28 mouse cellular contexts compared by ENCODE assay signal in genomic region chr9:21039779-21040178, GRCm38 (mm10). TPM values are rescaled to one million over a fixed set of nuclear protein-coding genes. Genes with fewer than 3 reads are reported as not detected.
DNase-seq lines count a peak whose midpoint lies in the region; ATAC-seq and TF ChIP-seq lines count a peak whose summit lies in the region.
"Had no signal": no experiment of that assay in that cellular context is flagged by ENCODE, and none has a peak within 500 bp of the region (broad histone marks: within the 10 kb centered on the region; RNA-seq: fewer than 3 reads in every experiment).

No protein-coding gene starts in this region.

- peaks cover 0 to 40% of the 10 kb centered on the region in 2 experiments; a peak in 2 of 4 replicates for H3K36me3 ChIP-seq in MEL (ENCODE audit: control insufficient read depth in 1 of 2, insufficient read depth in 2 of 2, low read length in 2 of 2)
- no peaks in the 10 kb centered on the region for H3K36me3 ChIP-seq in liver, embryonic 16.5 days (ENCODE audit: control insufficient read depth, insufficient read depth)
- H3K36me3 ChIP-seq in forebrain, embryonic 14.5 days (ENCODE audit: control insufficient read depth, insufficient read depth, low read length), result no peaks in the 10 kb centered on the region
- H3K36me3 ChIP-seq: embryonic facial prominence, embryonic 13.5 days; forebrain, embryonic 15.5 days; heart, embryonic 10.5 days; hindbrain, embryonic 15.5 days; intestine, embryonic 15.5 days; limb, embryonic 12.5 days; neural tube, embryonic 12.5 days had no signal

- peaks cover 28 to 45% of the 10 kb centered on the region in 2 experiments for H3K4me1 ChIP-seq in MEL (ENCODE audit: control insufficient read depth in 1 of 2, insufficient read depth in 2 of 2, low read length in 2 of 2)
- H3K4me1 ChIP-seq in liver, embryonic 16.5 days (ENCODE audit: control insufficient read depth, low read depth, low read length), result peaks cover 17% of the 10 kb centered on the region
- no peaks in the 10 kb centered on the region for H3K4me1 ChIP-seq in forebrain, embryonic 14.5 days (ENCODE audit: control insufficient read depth, insufficient read depth, low read length)

- H3K27me3 ChIP-seq in MEL (ENCODE audit: control insufficient read depth in 1 of 2, insufficient read depth in 2 of 2, low read length in 2 of 2), result no peaks in the 10 kb centered on the region
- H3K27me3 ChIP-seq in liver, embryonic 16.5 days (ENCODE audit: control insufficient read depth, insufficient read depth, low read depth, low read length), result peaks cover 41% of the 10 kb centered on the region
- peaks cover 57% of the 10 kb centered on the region for H3K27me3 ChIP-seq in forebrain, embryonic 14.5 days (replicated peaks; ENCODE audit: control insufficient read depth, insufficient read depth, low read length)

- peak overlapping the region; percentile 73 for H3K27ac ChIP-seq in MEL (ENCODE audit: control insufficient read depth, low read depth, low read length)
- H3K27ac ChIP-seq in liver, embryonic 16.5 days (ENCODE audit: low read length), result 0 out of 2 replicates have a peak overlapping the region, but pooled peaks have one; percentile 56
- no peak overlapping the region for H3K27ac ChIP-seq in forebrain, embryonic 14.5 days (ENCODE audit: low read depth, low read length)
- H3K27ac ChIP-seq: embryonic facial prominence, embryonic 13.5 days; forebrain, embryonic 15.5 days; heart, embryonic 10.5 days; hindbrain, embryonic 15.5 days; intestine, embryonic 15.5 days; limb, embryonic 12.5 days; neural tube, embryonic 12.5 days had no signal

- no peak for TF ChIP-seq RAD21 in MEL (IDR thresholded peaks at IDR 0.05; ENCODE audit: low read depth, low read length)

- peak in 1 of 2 experiments; percentile 65; a peak in 2 of 4 replicates for TF ChIP-seq POLR2A in MEL (IDR thresholded peaks at IDR 0.05; ENCODE audit: control insufficient read depth in 1 of 2, insufficient read depth in 1 of 2, low read depth in 1 of 2, low read length in 2 of 2, poor library complexity in 1 of 2)

- WGBS in liver, embryonic 16.5 days (ENCODE audit: insufficient replicate concordance), result 36% methylated on average over 3 of the region's 3 CpGs
- WGBS in forebrain, embryonic 14.5 days, result 70% methylated on average over 3 of the region's 3 CpGs

- ATAC-seq in liver, embryonic 16.5 days (ENCODE audit: low read depth), result peak; percentile 85
- no peak for ATAC-seq in forebrain, embryonic 14.5 days
- ATAC-seq: forebrain, embryonic 15.5 days; intestine, embryonic 15.5 days had no signal

- H3K9me3 ChIP-seq in MEL (replicated peaks; ENCODE audit: insufficient read depth, low read length), result no peaks in the 10 kb centered on the region
- no peaks in the 10 kb centered on the region for H3K9me3 ChIP-seq in liver, embryonic 16.5 days (replicated peaks; ENCODE audit: control insufficient read depth, low read length)
- no peaks in the 10 kb centered on the region; the same call in 1 of the 2 replicates for H3K9me3 ChIP-seq in forebrain, embryonic 14.5 days (replicated peaks; ENCODE audit: control insufficient read depth, low read length)
- H3K9me3 ChIP-seq: forebrain, embryonic 15.5 days; heart, embryonic 10.5 days; hindbrain, embryonic 15.5 days; intestine, embryonic 15.5 days had no signal

- no peak overlapping the region for H3K4me3 ChIP-seq in MEL (ENCODE audit: control insufficient read depth in 1 of 2, insufficient read depth in 1 of 2, low read depth in 2 of 2, low read length in 2 of 2)
- no peak overlapping the region for H3K4me3 ChIP-seq in liver, embryonic 16.5 days (ENCODE audit: low read depth, low read length)
- H3K4me3 ChIP-seq in forebrain, embryonic 14.5 days (ENCODE audit: low read depth, low read length), result no peak overlapping the region
- H3K4me3 ChIP-seq: embryonic facial prominence, embryonic 13.5 days; forebrain, embryonic 15.5 days; heart, embryonic 10.5 days; hindbrain, embryonic 15.5 days; intestine, embryonic 15.5 days; limb, embryonic 12.5 days; neural tube, embryonic 12.5 days had no signal

- TF ChIP-seq CTCF in MEL (IDR thresholded peaks at IDR 0.05 in 2 of 3, conservative IDR thresholded peaks at IDR 0.05 in 1 of 3; ENCODE audit: control insufficient read depth in 1 of 3, insufficient read depth in 1 of 3, low read depth in 2 of 3, low read length in 3 of 3, poor library complexity in 1 of 3, severe bottlenecking in 1 of 3), result no peak

- peak overlapping the region; percentile 7; the same call in 1 of the 2 replicates for H3K4me2 ChIP-seq in liver, embryonic 16.5 days (ENCODE audit: low read depth, low read length)
- no peak overlapping the region for H3K4me2 ChIP-seq in forebrain, embryonic 14.5 days (ENCODE audit: low read length)
- H3K4me2 ChIP-seq: embryonic facial prominence, embryonic 13.5 days; forebrain, embryonic 15.5 days; hindbrain, embryonic 15.5 days; intestine, embryonic 15.5 days; limb, embryonic 12.5 days; neural tube, embryonic 12.5 days had no signal

- H3K79me2 ChIP-seq in MEL (ENCODE audit: control insufficient read depth, insufficient read depth, low read length, poor library complexity), result no peaks in the 10 kb centered on the region

- DNase-seq in 416B (ENCODE audit: low read depth) (peak; percentile 19), MEL (ENCODE audit: low read depth, low spot score) (peak; percentile 98), liver (peak; percentile 51)
- no peak for DNase-seq in thymus, postnatal 10 days (ENCODE audit: low spot score in 2 of 2)
- DNase-seq in forebrain, embryonic 14.5 days (ENCODE audit: low spot score), result no peak
- DNase-seq in cerebellum, adult 11-12 months, result no peak
- DNase-seq: adrenal gland, postnatal 14 days; cerebellum, adult 11 months; cerebellum, postnatal 14 days; embryo, embryonic 11 days; gastrocnemius, postnatal 36 days; kidney, adult 8-10 months; kidney, postnatal 10 days; lung, adult 2 months; lung, postnatal 14 days; midbrain, embryonic 14.5 days; thymus, adult 18-20 months; thymus, postnatal 4 days had no signal

- peak overlapping the region; percentile 23 for H3K9ac ChIP-seq in MEL (ENCODE audit: control insufficient read depth, low read depth, low read length, poor library complexity, severe bottlenecking)
- no peak overlapping the region for H3K9ac ChIP-seq in liver, embryonic 16.5 days (ENCODE audit: low read depth, low read length)
- no peak overlapping the region for H3K9ac ChIP-seq in forebrain, embryonic 14.5 days (ENCODE audit: low read length)
- H3K9ac ChIP-seq: embryonic facial prominence, embryonic 13.5 days; forebrain, embryonic 15.5 days; hindbrain, embryonic 15.5 days; intestine, embryonic 15.5 days; limb, embryonic 12.5 days; neural tube, embryonic 12.5 days had no signal

- no peak for TF ChIP-seq EP300 in MEL (IDR thresholded peaks at IDR 0.05; ENCODE audit: low read depth in 1 of 2, low read length in 2 of 2)

TF ChIP-seq in MEL, 35 proteins besides CTCF, POLR2A, EP300 and RAD21:
- TF ChIP-seq TBP (IDR thresholded peaks at IDR 0.05; ENCODE audit: low read depth, low read length) (peak; percentile 88), GATA1 (IDR thresholded peaks at IDR 0.05; ENCODE audit: low read depth, low read length) (peak; percentile 99), TAL1 (IDR thresholded peaks at IDR 0.05; ENCODE audit: low read length) (peak; percentile 99), CHD2 (IDR thresholded peaks at IDR 0.05; ENCODE audit: low read length) (no peak)
TF ChIP-seq in MEL: peak in this region for 3.

RNA-seq across cellular contexts. Expression of gene Icam5, which starts 7.9 kb away (rescaled TPM):
- total RNA-seq in MEL (2012; rRNA removed), result 4.8 TPM in 2 replicates
- polyA plus RNA-seq in MEL (2012; ENCODE audit: insufficient read depth in 1 of 2, insufficient read length in 2 of 2, low read depth in 1 of 2, low replicate concordance in 2 of 2, missing spikeins in 1 of 2), result 1 to 10 TPM in 1 of 2 experiments, not detected in 1; 9.5 TPM
- 0.26 and 0.30 TPM in 2 replicates for polyA plus RNA-seq in liver, embryonic 16.5 days (2015; fragmentation: Nextera tagmentation; extraction: Ambion mirVana)
- polyA plus RNA-seq in forebrain, embryonic 14.5 days (2014; fragmentation: Nextera tagmentation; extraction: Ambion mirVana), result 0.63 and 1.0 TPM in 2 replicates
- total RNA-seq: gastrocnemius, postnatal 36 days; hematopoietic stem cell, adult 5-6 weeks; megakaryocyte, adult 5-6 weeks had no signal
- polyA plus RNA-seq: limb, embryonic 12.5 days had no signal

RNA-seq across cellular contexts. Expression of gene Icam4, which starts 10.6 kb away (rescaled TPM):
- 259 and 260 TPM in 2 replicates for total RNA-seq in MEL (2012; rRNA removed)
- polyA plus RNA-seq in MEL (2012; ENCODE audit: insufficient read depth in 1 of 2, insufficient read length in 2 of 2, low read depth in 1 of 2, low replicate concordance in 2 of 2, missing spikeins in 1 of 2), result 100 to 1,000 TPM; 193 to 268 TPM
- polyA plus RNA-seq in liver, embryonic 16.5 days (2015; fragmentation: Nextera tagmentation; extraction: Ambion mirVana), result 172 and 184 TPM in 2 replicates
- not detected in 2 replicates for polyA plus RNA-seq in forebrain, embryonic 14.5 days (2014; fragmentation: Nextera tagmentation; extraction: Ambion mirVana)
- polyA plus RNA-seq: hindbrain, embryonic 15.5 days; midbrain, embryonic 14.5 days had no signal

RNA-seq across cellular contexts. Expression of gene Icam1, which starts 24.0 kb away (rescaled TPM):
- 24.4 and 26.0 TPM in 2 replicates for total RNA-seq in MEL (2012; rRNA removed)
- polyA plus RNA-seq in MEL (2012; ENCODE audit: insufficient read depth in 1 of 2, insufficient read length in 2 of 2, low read depth in 1 of 2, low replicate concordance in 2 of 2, missing spikeins in 1 of 2), result 10 to 100 TPM in 1 of 2 experiments, not detected in 1; 31.0 TPM
- 10.6 and 11.9 TPM in 2 replicates for polyA plus RNA-seq in liver, embryonic 16.5 days (2015; fragmentation: Nextera tagmentation; extraction: Ambion mirVana)
- 2.6 and 3.5 TPM in 2 replicates for polyA plus RNA-seq in forebrain, embryonic 14.5 days (2014; fragmentation: Nextera tagmentation; extraction: Ambion mirVana)

RNA-seq across cellular contexts. Expression of gene Zglp1, which starts 27.1 kb away (rescaled TPM):
- total RNA-seq in MEL (2012; rRNA removed), result 1.1 and 1.5 TPM in 2 replicates
- 1 to 10 TPM in 1 of 2 experiments, not detected in 1; 8.0 TPM for polyA plus RNA-seq in MEL (2012; ENCODE audit: insufficient read depth in 1 of 2, insufficient read length in 2 of 2, low read depth in 1 of 2, low replicate concordance in 2 of 2, missing spikeins in 1 of 2)
- polyA plus RNA-seq in liver, embryonic 16.5 days (2015; fragmentation: Nextera tagmentation; extraction: Ambion mirVana), result 0.43 TPM in 1 of 2 replicates, not detected in the other
- polyA plus RNA-seq in forebrain, embryonic 14.5 days (2014; fragmentation: Nextera tagmentation; extraction: Ambion mirVana), result 1.3 and 1.8 TPM in 2 replicates
- total RNA-seq: adrenal gland, postnatal 14 days; gastrocnemius, postnatal 36 days; hematopoietic stem cell, adult 5-6 weeks; megakaryocyte, adult 5-6 weeks had no signal
- polyA plus RNA-seq: embryonic facial prominence, embryonic 13.5 days; lung, adult 2 months had no signal

RNA-seq across cellular contexts. Expression of gene Gm49373, which starts 33.1 kb away (rescaled TPM):
- 4.6 and 6.4 TPM in 2 replicates for total RNA-seq in MEL (2012; rRNA removed)
- polyA plus RNA-seq in MEL (2012; ENCODE audit: insufficient read depth in 1 of 2, insufficient read length in 2 of 2, low read depth in 1 of 2, low replicate concordance in 2 of 2, missing spikeins in 1 of 2), result 1 to 10 TPM in 1 of 2 experiments, not detected in 1; 8.3 TPM
- 0.18 and 0.20 TPM in 2 replicates for polyA plus RNA-seq in liver, embryonic 16.5 days (2015; fragmentation: Nextera tagmentation; extraction: Ambion mirVana)
- 0.41 and 1.8 TPM in 2 replicates for polyA plus RNA-seq in forebrain, embryonic 14.5 days (2014; fragmentation: Nextera tagmentation; extraction: Ambion mirVana)
- total RNA-seq: hematopoietic stem cell, adult 5-6 weeks had no signal

Comparison
In these comparisons a context has a peak if more than half of its experiments do, and no peak if none do; other contexts are left out.
1. DNase-seq: peak in 416B (single experiment), MEL (single experiment) and liver (single experiment); none in thymus, postnatal 10 days (0 of 2), forebrain, embryonic 14.5 days (single experiment) and cerebellum, adult 11-12 months (single experiment).
2. RNA of gene Icam4, which starts 10.6 kb away (polyA plus RNA-seq): 193 to 268 TPM in MEL and 172 to 184 TPM in liver, embryonic 16.5 days; not detected in forebrain, embryonic 14.5 days; every median in the first group is over 100 times any median in the second.